Mouse (Mus musculus) midbrain, postnatal 0 days (tissue): ENCODE results near the gene Hpcal1. TPM values are rescaled to one million over a fixed set of nuclear protein-coding genes. Genes with fewer than 3 reads are reported as not detected.

Experiments
- ATAC-seq: fragments of 200-750 bp; cut with Nextera tagmentation; 2 replicates; pipeline ENCODE4 v1.8.0; 2017; ENCODE audit warnings: moderate number of reproducible peaks, mild to moderate bottlenecking, moderate TSS enrichment, moderate library complexity; ENCODE audit not compliant: low FRiP score
- DNase-seq: peaks from one replicate; pipeline ENCODE4 v3.0.0-alpha.2; 2015; ENCODE audit warnings: low spot score
- H3K27ac ChIP-seq: fragments of 300-500 bp; sonication (generic); 2 replicates; pipeline ENCODE4 v1.5.1; 2014; ENCODE audit warnings: low read depth, mild to moderate bottlenecking, low read length, mixed read lengths
- H3K27me3 ChIP-seq: fragments of 300-500 bp; sonication (generic); 2 replicates; pipeline ENCODE4 v1.6.1; 2014; ENCODE audit warnings: low read length, control low read depth, mixed read lengths; ENCODE audit not compliant: insufficient read depth
- H3K36me3 ChIP-seq: fragments of 300-500 bp; sonication (generic); 2 replicates; pipeline ENCODE4 v1.6.1; 2014; ENCODE audit warnings: low read length, control low read depth, mixed read lengths; ENCODE audit not compliant: insufficient read depth
- H3K4me1 ChIP-seq: fragments of 300-500 bp; sonication (generic); 2 replicates; pipeline ENCODE4 v1.6.1; 2014; ENCODE audit warnings: mild to moderate bottlenecking, control low read depth, antibody characterized with exemption, low read length, mixed read lengths; ENCODE audit not compliant: insufficient read depth
- H3K4me2 ChIP-seq: fragments of 300-500 bp; sonication (generic); 2 replicates; pipeline ENCODE4 v1.6.1; 2014; ENCODE audit warnings: low read depth, mild to moderate bottlenecking, low read length, mixed read lengths; ENCODE audit not compliant: poor library complexity, severe bottlenecking
- H3K4me3 ChIP-seq: fragments of 300-500 bp; sonication (generic); 2 replicates; pipeline ENCODE4 v1.5.1; 2014; ENCODE audit warnings: low read depth, mild to moderate bottlenecking, low read length, moderate library complexity
- H3K9ac ChIP-seq: fragments of 300-500 bp; sonication (generic); replicated peaks from 2 replicates; pipeline ENCODE4 v1.6.1; 2014; ENCODE audit warnings: mild to moderate bottlenecking, low read length, moderate library complexity, mixed read lengths; ENCODE audit not compliant: poor library complexity, severe bottlenecking
- H3K9me3 ChIP-seq: fragments of 300-500 bp; sonication (generic); 2 replicates; pipeline ENCODE4 v1.6.1; 2016; ENCODE audit warnings: low read length, control low read depth
- CTCF ChIP-seq: IDR thresholded peaks from 2 replicates; pipeline ENCODE4 v1.5.1; 2016; ENCODE audit warnings: antibody characterized with exemption, mild to moderate bottlenecking
- WGBS: fragments of 180-500 bp; shearing (Covaris S2); extraction: QIAGEN DNeasy Blood & Tissue Kit; methylation state at CpG from one replicate; pipeline ENCODE4 v1.1.7; 2014; 5-methylcytosine and 5-hydroxymethylcytosine counted together
- polyA plus RNA-seq: library from polyadenylated mRNA; unstranded; fragments of >200 nt; fragmentation: Nextera tagmentation; extraction: Ambion mirVana; gene quantifications from 2 replicates; pipeline ENCODE4 v1.2.1, GENCODE M21; 2015
- total RNA-seq: library from RNA; depleted of rRNA; stranded (reverse); fragments of >200 nt; gene quantifications from 2 replicates; pipeline ENCODE4 v1.2.3, GENCODE M21; 2014

Gene Hpcal1
- total and polyA plus RNA-seq, 2 experiments from 2014 or later, result 94.0 to 139 TPM

GRCm38 (mm10) chr12:17749784-17750183 is 59.1 kb downstream of the Hpcal1 start:
- H3K27me3 ChIP-seq, result no peaks in the 10 kb centered on the region
- H3K4me3 ChIP-seq, result no peak overlapping the region
- no peak overlapping the region for H3K27ac ChIP-seq
- no peaks in the 10 kb centered on the region for H3K9me3 ChIP-seq
- H3K9ac ChIP-seq, result no peak overlapping the region
- ATAC-seq (no peak), DNase-seq (no peak)
- H3K36me3 ChIP-seq, result no peaks in the 10 kb centered on the region
- 66% methylated on average over 3 of the region's 3 CpGs for WGBS
- no peak for TF ChIP-seq CTCF
- H3K4me2 ChIP-seq, result no peak overlapping the region
- peaks cover 18% of the 10 kb centered on the region; the same call in 1 of the 2 replicates for H3K4me1 ChIP-seq

- DNase-seq, result no peak
- H3K36me3 ChIP-seq, result no peaks in the 10 kb centered on the region
- 53% methylated on average over 4 of the region's 4 CpGs for WGBS
Observed at GRCm38 (mm10) chr12:17750500-17750899, 59.8 kb downstream of the Hpcal1 start.

GRCm38 (mm10) chr12:17752828-17753227 is 62.2 kb downstream of the Hpcal1 start:
- peak; percentile 53; the same call in 1 of the 2 replicates for ATAC-seq
- H3K4me1 ChIP-seq, result peaks cover 9% of the 10 kb centered on the region; the same call in 1 of the 2 replicates
- H3K36me3 ChIP-seq, result no peaks in the 10 kb centered on the region
- H3K4me3 ChIP-seq, result no peak overlapping the region
- H3K9me3 ChIP-seq, result no peaks in the 10 kb centered on the region
- peak; percentile 54 for DNase-seq
- H3K4me2 ChIP-seq, result no peak overlapping the region
- H3K27me3 ChIP-seq, result no peaks in the 10 kb centered on the region
- peak overlapping the region; percentile 32; the same call in 1 of the 2 replicates for H3K27ac ChIP-seq
- no peak for TF ChIP-seq CTCF
- 10% methylated on average over 5 of the region's 5 CpGs for WGBS
- H3K9ac ChIP-seq, result no peak overlapping the region

More at GRCm38 (mm10) chr12:17750500-17750899, 59.8 kb downstream of the Hpcal1 start:
- H3K9me3 ChIP-seq, result no peaks in the 10 kb centered on the region
- no peak overlapping the region for H3K4me2 ChIP-seq
- no peak overlapping the region for H3K27ac ChIP-seq
- H3K4me3 ChIP-seq, result no peak overlapping the region
- no peak overlapping the region for H3K9ac ChIP-seq
- peaks cover 18% of the 10 kb centered on the region; the same call in 1 of the 2 replicates for H3K4me1 ChIP-seq
- no peak for ATAC-seq
- no peak for TF ChIP-seq CTCF
- no peaks in the 10 kb centered on the region for H3K27me3 ChIP-seq

GRCm38 (mm10) chr12:17754771-17755170 is 64.1 kb downstream of the Hpcal1 start:
- Histone ChIP-seq H3K4me2 (no peak overlapping the region), H3K9ac (no peak overlapping the region), H3K9me3 (no peaks in the 10 kb centered on the region), H3K4me1 (peaks cover 8% of the 10 kb centered on the region; the same call in 1 of the 2 replicates), H3K27ac (no peak overlapping the region), H3K36me3 (no peaks in the 10 kb centered on the region), H3K27me3 (no peaks in the 10 kb centered on the region), H3K4me3 (no peak overlapping the region)
- ATAC-seq (no peak), DNase-seq (no peak)
- no peak for TF ChIP-seq CTCF
- WGBS, result 88% methylated on average over 1 of the region's 1 CpGs

- Histone ChIP-seq H3K27me3 (no peaks in the 10 kb centered on the region), H3K4me1 (peaks cover 6% of the 10 kb centered on the region; the same call in 1 of the 2 replicates), H3K4me2 (no peak overlapping the region), H3K4me3 (no peak overlapping the region), H3K9ac (no peak overlapping the region), H3K36me3 (no peaks in the 10 kb centered on the region), H3K27ac (no peak overlapping the region), H3K9me3 (no peaks in the 10 kb centered on the region)
- no peak for ATAC-seq
- DNase-seq, result no peak
- TF ChIP-seq CTCF, result no peak
- 85% methylated on average over 4 of the region's 4 CpGs for WGBS
Observed at GRCm38 (mm10) chr12:17756891-17757290, 66.2 kb downstream of the Hpcal1 start.

- no peaks in the 10 kb centered on the region for H3K4me1 ChIP-seq
- WGBS, result 34% methylated on average over 6 of the region's 6 CpGs
- H3K27ac ChIP-seq, result no peak overlapping the region
- no peaks in the 10 kb centered on the region for H3K27me3 ChIP-seq
- H3K4me2 ChIP-seq, result no peak overlapping the region
- H3K36me3 ChIP-seq, result no peaks in the 10 kb centered on the region
- H3K9ac ChIP-seq, result no peak overlapping the region
- no peak for ATAC-seq
- DNase-seq, result no peak
- no peak overlapping the region for H3K4me3 ChIP-seq
- H3K9me3 ChIP-seq, result no peaks in the 10 kb centered on the region
- TF ChIP-seq CTCF, result no peak
Observed at GRCm38 (mm10) chr12:17762286-17762933, 71.8 kb downstream of the Hpcal1 start.
